Mouse (Mus musculus) stomach, adult 2 months (tissue): ENCODE data around the gene Pdzd8. TPM values are rescaled to one million over a fixed set of nuclear protein-coding genes. Genes with fewer than 3 reads are reported as not detected.

Experiments used
- polyA plus RNA-seq: library from polyadenylated mRNA; depleted of rRNA; stranded (reverse); fragments of >200 nt; gene quantifications from 2 replicates; pipeline ENCODE4 v1.2.3, GENCODE M21; 2012; rRNA removed

Pdzd8 gene
- polyA plus RNA-seq: 1.8 and 3.0 TPM in 2 replicates

GRCm38 (mm10) chr19:59345658-59346283 is at the start of gene Pdzd8:
TSS of gene Pdzd8 (minus strand) at chr19:59345780.

GRCm38 (mm10) chr19:59321990-59322389 is 23.6 kb downstream of the Pdzd8 start, which contains the start of gene Rps12-ps3:
TSS of gene Rps12-ps3 (plus strand) at chr19:59322290.

DNA sequence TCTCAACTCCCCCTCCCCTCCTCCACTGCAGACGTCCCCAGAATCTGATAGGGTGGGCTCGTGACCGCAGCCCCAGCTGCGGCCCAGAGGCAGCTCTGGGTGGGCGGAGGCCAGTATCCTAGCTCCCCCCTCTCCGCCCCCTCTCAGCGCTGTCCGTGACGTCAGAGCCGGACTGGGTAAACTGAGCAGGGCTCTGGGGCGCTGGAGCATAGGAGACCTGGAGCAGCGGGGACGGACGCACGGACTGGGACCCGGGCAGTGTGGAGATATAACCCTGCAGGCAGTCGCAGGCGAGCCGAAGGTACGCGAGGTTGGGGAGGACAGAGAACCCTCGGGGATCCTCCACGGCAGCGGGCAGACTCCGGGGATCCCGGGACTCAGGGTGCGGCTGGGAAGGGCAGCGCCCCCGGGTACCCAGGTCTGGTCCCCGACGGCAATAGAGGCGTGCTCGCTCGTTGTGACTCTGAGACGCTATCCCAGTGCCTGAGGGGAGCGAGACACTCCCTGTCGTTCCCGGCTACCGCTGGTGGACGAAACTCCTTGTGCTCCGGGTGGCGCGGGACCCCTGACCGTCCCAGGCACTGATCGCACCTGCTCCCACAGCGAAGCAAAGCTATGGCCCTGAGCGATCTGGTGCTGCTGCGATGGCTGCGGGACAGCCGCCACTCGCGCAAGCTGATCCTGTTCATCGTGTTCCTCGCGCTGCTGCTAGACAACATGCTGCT is 84.7 kb downstream of the Pdzd8 start, which contains the start of gene Slc18a2:
Slc18a2 (plus strand) TSS at position 179 of the 725 bp plus-strand sequence.

Other genes with a start within 250 kb of the Pdzd8 start
- gene Vax1, start 175.7 kb downstream of the Pdzd8 start, polyA plus RNA-seq: 0.18 TPM in 1 of 2 replicates, not detected in the other
- gene Kcnk18, start 126.6 kb downstream of the Pdzd8 start, polyA plus RNA-seq: not detected in 2 replicates
- 2.3 and 2.8 TPM in 2 replicates for gene Slc18a2, start 84.9 kb downstream of the Pdzd8 start, polyA plus RNA-seq
- 676 and 1,756 TPM in 2 replicates for gene Rps12-ps3, start 23.5 kb downstream of the Pdzd8 start, polyA plus RNA-seq
- gene Emx2, start 112.6 kb upstream of the Pdzd8 start, polyA plus RNA-seq: not detected in 2 replicates